Mouse (Mus musculus) heart, postnatal 0 days (tissue): Measurements from ENCODE around the gene Retreg2.

ENCODE experiments used
- CTCF ChIP-seq: IDR thresholded peaks from 2 replicates; pipeline ENCODE4 v1.5.1; 2016; ENCODE audit warnings: antibody characterized with exemption, control low read depth, low read depth
- EP300 ChIP-seq: IDR thresholded peaks from 2 replicates; pipeline ENCODE4 v1.6.1; 2016; ENCODE audit warnings: antibody characterized with exemption, low read depth

GRCm38 (mm10) chr1:75192452-75192851 is 49.9 kb downstream of the Retreg2 start:
- no peak for TF ChIP-seq CTCF
- no peak for TF ChIP-seq EP300
